Mouse (Mus musculus) layer of hippocampus, adult 2 months (tissue): ENCODE results near the gene Ptch1. TPM values are rescaled to one million over a fixed set of nuclear protein-coding genes. Genes with fewer than 3 reads are reported as not detected.
A peak's percentile ranks its signal among the peaks of the same experiment; 100 is the strongest.

ENCODE experiments used
- DNase-seq, 2 experiments: peaks; one replicate each; pipeline ENCODE4 v3.0.0; 2022; ENCODE audit warnings: low spot score in 2 of 2
- H3K27ac ChIP-seq: fragments of 200-600 bp; 2 replicates; pipeline ENCODE4 v1.8.1; 2022
- H3K4me3 ChIP-seq: fragments of 200-600 bp; 2 replicates; pipeline ENCODE4 v1.8.1; 2022; ENCODE audit warnings: mild to moderate bottlenecking
- CTCF ChIP-seq: fragments of 200-600 bp; conservative IDR thresholded peaks from 2 replicates; pipeline ENCODE4 v1.8.1; 2022; ENCODE audit warnings: antibody characterized with exemption, mild to moderate bottlenecking, moderate library complexity
- total RNA-seq, 2 experiments: library from RNA; stranded (reverse); gene quantifications; 2 replicates each; pipeline ENCODE4 v1.2.3; 2021

Ptch1 gene
- total RNA-seq, 2 experiments from 2014 or later = 43.9 to 45.4 TPM

DNA sequence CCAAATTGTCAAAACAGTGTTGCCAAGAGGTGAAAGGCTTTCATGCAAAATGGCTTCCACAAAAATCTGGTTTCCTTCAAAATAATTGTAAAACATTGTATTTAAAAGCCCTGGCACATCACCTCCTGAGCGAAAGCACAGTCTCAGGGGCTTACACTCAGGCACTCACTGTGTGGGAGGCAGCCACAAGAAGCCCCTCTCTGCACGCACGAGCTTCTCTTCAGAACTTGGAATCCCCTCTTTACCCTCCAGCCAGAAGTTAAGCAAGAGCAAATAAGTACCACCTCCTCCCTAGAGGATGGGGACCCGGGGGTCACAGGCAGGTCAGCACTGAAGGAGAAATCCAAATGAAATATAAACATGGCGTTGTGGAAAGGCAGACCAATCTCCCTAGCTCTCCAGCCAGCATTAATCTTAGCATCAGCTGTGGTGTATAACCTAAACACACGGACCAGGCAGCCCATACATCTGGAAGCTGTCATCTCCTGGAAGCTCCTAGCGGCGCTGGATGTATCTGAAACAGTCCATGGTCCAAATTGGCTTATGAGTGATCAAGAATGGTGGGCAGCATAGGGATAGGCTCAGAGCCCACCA, 15.0 kb downstream of the Ptch1 start:
- no peak overlapping the region for H3K4me3 ChIP-seq
- TF ChIP-seq CTCF = no peak
- no peak for DNase-seq
- H3K27ac ChIP-seq = no peak overlapping the region

DNA sequence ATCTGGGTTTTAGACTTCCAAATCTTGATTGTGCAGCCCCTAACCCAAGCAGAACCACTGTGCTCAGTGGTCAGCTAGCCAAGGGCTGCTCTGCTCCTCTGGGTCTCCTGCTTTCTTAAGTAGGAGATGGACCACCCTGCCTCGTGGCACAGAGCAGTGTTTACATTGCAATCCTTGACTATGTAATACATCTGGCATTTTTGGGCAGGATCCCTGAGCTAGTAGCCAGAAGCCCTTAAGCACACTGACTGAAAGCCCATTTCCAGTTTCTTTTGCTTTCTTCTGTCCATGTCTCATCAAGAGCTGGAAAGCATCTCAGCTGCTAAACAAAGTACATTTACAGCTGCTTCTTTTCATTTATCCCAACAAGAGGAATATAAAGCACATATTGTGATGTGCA, 17.0 kb downstream of the Ptch1 start:
- DNase-seq = no peak
- H3K4me3 ChIP-seq = no peak overlapping the region
- no peak overlapping the region for H3K27ac ChIP-seq
- TF ChIP-seq CTCF = no peak

GRCm38 (mm10) chr13:63555885-63556284, 17.5 kb downstream of the Ptch1 start:
- no peak for DNase-seq
- TF ChIP-seq CTCF = no peak
- Histone ChIP-seq H3K4me3 (no peak overlapping the region), H3K27ac (no peak overlapping the region)

GRCm38 (mm10) chr13:63554569-63554968, 18.8 kb downstream of the Ptch1 start:
- Histone ChIP-seq H3K4me3 (no peak overlapping the region), H3K27ac (no peak overlapping the region)
- no peak for TF ChIP-seq CTCF
- no peak for DNase-seq

- TF ChIP-seq CTCF = no peak
Measured at GRCm38 (mm10) chr13:63553436-63553835, 20.0 kb downstream of the Ptch1 start.

DNA sequence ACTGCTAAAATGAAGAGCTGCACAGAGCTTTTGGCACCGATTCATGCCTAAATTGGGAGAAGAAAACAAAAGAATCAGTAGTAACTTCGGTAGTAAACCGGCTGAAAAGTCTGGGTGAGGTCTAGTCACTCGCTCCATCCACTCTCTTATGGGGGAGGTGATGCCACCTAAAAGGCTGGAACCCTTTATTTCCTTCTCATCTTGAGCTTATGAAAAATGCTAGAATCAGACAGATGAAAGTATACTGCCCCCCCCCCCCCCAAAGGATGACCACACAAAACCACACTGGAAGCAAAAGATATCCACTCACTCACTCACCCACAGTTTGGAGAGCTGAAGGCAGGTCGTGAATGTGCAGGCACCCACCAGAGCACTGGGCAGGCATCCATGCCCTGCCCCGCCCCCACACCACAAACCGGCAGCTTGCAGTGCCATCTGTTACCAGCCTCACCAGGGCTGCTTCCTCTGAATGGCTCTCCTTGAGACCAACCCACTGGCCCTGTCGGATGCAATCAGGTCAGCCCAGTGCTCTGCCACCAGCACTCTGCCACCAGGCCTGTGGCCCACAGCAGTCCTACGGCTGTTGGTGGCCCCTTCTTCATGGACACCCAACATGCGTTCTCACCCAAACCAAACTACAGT, 21.0 kb downstream of the Ptch1 start:
- Histone ChIP-seq H3K4me3 (peak overlapping the region; percentile 4; the same call in 1 of the 2 replicates), H3K27ac (peak overlapping the region; percentile 61; the same call in 1 of the 2 replicates)
- peak; percentile 80 for DNase-seq
- TF ChIP-seq CTCF = no peak

More at GRCm38 (mm10) chr13:63553436-63553835, 20.0 kb downstream of the Ptch1 start:
- Histone ChIP-seq H3K27ac (peak overlapping the region; percentile 61; the same call in 1 of the 2 replicates), H3K4me3 (no peak overlapping the region)
- DNase-seq = no peak

DNA sequence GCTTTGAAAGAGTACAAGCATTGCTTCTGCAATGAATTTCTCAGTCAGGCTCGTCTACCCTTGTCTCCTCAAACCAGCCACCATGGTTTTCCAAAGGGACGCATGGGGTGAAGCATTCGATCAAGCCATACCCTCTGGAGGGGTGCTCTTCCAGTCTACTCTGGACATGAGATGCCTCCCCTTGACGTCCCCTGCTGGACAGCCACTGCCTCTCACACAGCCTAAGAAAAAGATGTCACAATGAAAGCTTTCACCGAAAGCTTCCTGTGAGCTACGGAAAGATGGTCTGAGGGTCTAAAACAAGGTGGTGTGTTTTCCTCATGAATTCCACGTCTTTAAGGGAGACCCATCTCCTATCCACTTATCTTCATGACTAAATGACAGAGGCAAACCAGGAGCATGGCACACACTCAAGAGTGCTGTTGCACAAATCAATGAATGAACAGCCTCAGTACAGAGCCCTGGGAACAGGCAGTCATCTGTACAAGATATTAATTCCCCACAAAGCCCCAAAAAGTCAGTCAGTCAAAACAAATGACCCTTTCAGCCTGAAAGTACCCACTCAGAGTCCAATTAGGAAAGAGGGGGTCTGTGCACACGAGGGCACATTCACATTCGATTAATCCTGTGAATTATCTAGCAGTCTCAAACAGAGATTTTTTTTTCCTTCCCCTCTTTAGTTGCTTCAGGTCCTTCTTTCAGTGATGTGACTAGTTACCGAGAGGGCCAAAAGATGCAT, 21.7 kb downstream of the Ptch1 start:
- Histone ChIP-seq H3K27ac (peak overlapping the region; percentile 51; the same call in 1 of the 2 replicates), H3K4me3 (no peak overlapping the region; the same call in 1 of the 2 replicates)
- no peak for DNase-seq
- peak; percentile 30; the same call in 1 of the 2 replicates for TF ChIP-seq CTCF

DNA sequence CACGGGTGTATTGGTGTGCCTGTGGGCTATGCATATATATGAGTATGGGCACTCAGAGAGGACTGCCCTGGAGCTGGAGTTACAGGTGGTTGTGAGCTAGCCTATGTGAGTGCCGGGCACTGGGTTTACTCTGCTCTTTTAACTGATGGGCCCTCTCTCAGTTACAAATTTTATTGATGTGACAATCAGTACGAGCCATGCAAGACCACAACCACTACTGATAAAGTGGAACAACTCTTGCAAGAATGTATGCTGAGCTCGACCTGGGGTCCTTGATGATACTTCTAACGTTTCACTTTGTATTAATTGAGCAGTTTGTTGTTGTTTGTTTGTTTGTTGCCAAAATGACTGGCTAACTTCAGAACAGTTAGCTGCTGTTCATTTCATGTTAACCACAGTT, 23.0 kb downstream of the Ptch1 start:
- TF ChIP-seq CTCF = no peak
- peak overlapping the region; percentile 55; the same call in 1 of the 2 replicates for H3K27ac ChIP-seq
- DNase-seq = no peak
- no peak overlapping the region for H3K4me3 ChIP-seq

- peak overlapping the region; percentile 55 for H3K27ac ChIP-seq
- peak; percentile 12 to 56 for DNase-seq
- no peak for TF ChIP-seq CTCF
- H3K4me3 ChIP-seq = no peak overlapping the region
Measured at GRCm38 (mm10) chr13:63549210-63549609, 24.2 kb downstream of the Ptch1 start.

DNA sequence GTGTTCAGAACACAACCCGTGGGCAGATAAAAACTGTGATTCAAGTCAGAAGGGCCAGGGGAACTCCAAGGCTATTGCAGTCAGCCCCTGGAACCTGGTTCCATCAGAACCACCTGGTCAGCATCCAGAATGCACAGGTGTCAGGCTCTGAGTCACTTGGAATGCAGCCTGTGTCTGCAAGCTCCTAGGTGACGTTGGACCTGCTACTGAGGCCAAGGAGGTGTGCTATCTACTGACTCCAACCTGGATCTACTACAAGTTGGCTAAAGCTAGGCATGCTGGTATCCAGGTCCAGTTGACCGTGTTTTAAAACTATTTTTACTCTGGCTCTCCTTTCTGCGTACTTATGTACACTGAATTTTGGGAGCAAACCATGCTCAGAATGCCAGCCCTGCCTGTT, 24.8 kb downstream of the Ptch1 start:
- Histone ChIP-seq H3K27ac (peak overlapping the region; percentile 76), H3K4me3 (no peak overlapping the region)
- DNase-seq = no peak
- TF ChIP-seq CTCF = no peak

DNA sequence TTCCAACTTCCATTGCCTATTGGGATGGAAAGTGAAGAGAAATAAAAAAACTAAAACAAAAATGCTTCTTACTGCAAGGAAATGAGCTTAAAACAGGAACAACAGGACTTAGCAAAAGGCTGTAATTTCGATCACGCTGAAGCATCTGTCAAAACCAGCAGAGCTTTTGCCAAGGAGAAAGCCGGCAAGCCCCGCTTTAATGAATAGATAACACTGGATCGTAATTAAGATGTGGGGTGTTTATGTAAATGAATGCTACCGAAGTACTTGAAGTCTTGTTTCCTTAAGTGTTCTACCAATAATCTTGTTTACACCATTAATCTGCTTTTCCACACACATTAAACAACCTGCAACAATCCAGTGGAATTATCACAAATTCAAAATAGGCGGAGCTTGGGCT, 28.1 kb downstream of the Ptch1 start:
- DNase-seq = no peak
- Histone ChIP-seq H3K27ac (peak overlapping the region; percentile 64; the same call in 1 of the 2 replicates), H3K4me3 (no peak overlapping the region)
- no peak for TF ChIP-seq CTCF

DNA sequence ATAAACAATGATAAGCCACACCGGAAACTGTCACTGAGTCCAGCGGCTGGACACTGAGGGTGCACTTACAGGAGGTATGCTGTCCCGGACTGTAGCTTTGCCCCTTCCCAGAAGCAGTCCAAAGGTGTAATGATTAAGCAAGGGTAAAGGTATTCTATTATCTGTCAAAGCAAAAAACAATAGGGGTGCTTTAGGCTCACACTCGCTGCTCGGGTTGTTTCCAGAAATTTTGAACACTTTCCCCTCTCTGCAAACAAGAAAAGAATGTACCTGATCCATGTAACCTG, 28.5 kb downstream of the Ptch1 start:
- H3K27ac ChIP-seq = peak overlapping the region; percentile 64; the same call in 1 of the 2 replicates
- DNase-seq = no peak

More for the DNA sequence above, 28.5 kb downstream of the Ptch1 start:
- no peak overlapping the region for H3K4me3 ChIP-seq
- no peak for TF ChIP-seq CTCF
